Mouse (Mus musculus) liver, postnatal 0 days (tissue): ENCODE data around the gene Emilin1.

Source experiments
- CTCF ChIP-seq: sonication (generic); IDR thresholded peaks from 2 replicates; pipeline ENCODE4 v1.5.1; 2016; ENCODE audit warnings: antibody characterized with exemption, low read depth
- EP300 ChIP-seq: IDR thresholded peaks from 2 replicates; pipeline ENCODE4 v1.6.1; 2016; ENCODE audit warnings: antibody characterized with exemption, low read depth, mild to moderate bottlenecking

GRCm38 (mm10) chr5:30887858-30888336 lies 25.3 kb upstream of the Emilin1 start:
- TF ChIP-seq CTCF, result no peak
- peak; percentile 27; the same call in 1 of the 2 replicates for TF ChIP-seq EP300
